Mouse (Mus musculus) testis, adult 2 months (tissue): Measurements from ENCODE around the gene Tm2d1. TPM values are rescaled to one million over a fixed set of nuclear protein-coding genes. Genes with fewer than 3 reads are reported as not detected.
A peak's percentile ranks its signal among the peaks of the same experiment; 100 is the strongest.
"Not testable (repeated sequence)": the region's sequence is repeated elsewhere in the genome, so short reads cannot be mapped to it uniquely, and the experiment has no call there.

Experiments
- H3K27ac ChIP-seq: fragments of 200-500 bp; 2 replicates; pipeline ENCODE4 v1.5.1; 2012; ENCODE audit warnings: low read depth, low read length; ENCODE audit not compliant: control insufficient read depth, insufficient read depth
- H3K27me3 ChIP-seq: fragments of 200-500 bp; 2 replicates; pipeline ENCODE4 v1.6.1; 2012; ENCODE audit warnings: mild to moderate bottlenecking, low read length, moderate library complexity; ENCODE audit not compliant: control insufficient read depth, insufficient read depth
- H3K36me3 ChIP-seq: fragments of 200-500 bp; 2 replicates; pipeline ENCODE4 v1.6.1; 2012; ENCODE audit warnings: mild to moderate bottlenecking, low read length; ENCODE audit not compliant: control insufficient read depth, insufficient read depth
- H3K4me1 ChIP-seq: fragments of 200-500 bp; 2 replicates; pipeline ENCODE4 v1.6.1; 2012; ENCODE audit warnings: low read length; ENCODE audit not compliant: control insufficient read depth, insufficient read depth
- H3K4me3 ChIP-seq: fragments of 200-500 bp; 2 replicates; pipeline ENCODE4 v1.5.1; 2012; ENCODE audit warnings: low read depth, mild to moderate bottlenecking, low read length, moderate library complexity, mixed read lengths; ENCODE audit not compliant: control insufficient read depth
- CTCF ChIP-seq: fragments of 200-500 bp; IDR thresholded peaks from 2 replicates; pipeline ENCODE4 v1.5.1; 2012; ENCODE audit warnings: low read depth, mild to moderate bottlenecking, inconsistent platforms, low read length, moderate library complexity; ENCODE audit not compliant: control insufficient read depth, insufficient read depth, insufficient replicate concordance
- POLR2A ChIP-seq: fragments of 200-500 bp; IDR thresholded peaks from 2 replicates; pipeline ENCODE4 v1.6.1; 2012; ENCODE audit warnings: low read depth, mild to moderate bottlenecking, inconsistent platforms, low read length, moderate library complexity; ENCODE audit not compliant: control insufficient read depth
- polyA plus RNA-seq: library from polyadenylated mRNA; depleted of rRNA; stranded (reverse); fragments of >200 nt; gene quantifications from 2 replicates; pipeline ENCODE4 v1.2.3, GENCODE M21; 2012; rRNA removed

Tm2d1 gene
- polyA plus RNA-seq, result 8.0 and 11.0 TPM in 2 replicates

GRCm38 (mm10) chr4:98382716-98383424, at the start of gene Tm2d1:
Gene Tm2d1, minus strand, starts transcription at chr4:98383306.
- Histone ChIP-seq H3K27me3 (no peaks in the 10 kb centered on the region), H3K27ac (peak within 1 kb of the TSS; percentile 71), H3K4me1 (no peaks in the 10 kb centered on the region), H3K4me3 (peak within 1 kb of the TSS; percentile 93), H3K36me3 (no peaks in the 10 kb centered on the region)
- TF ChIP-seq POLR2A, result peak; percentile 92
- TF ChIP-seq CTCF, result no peak

GRCm38 (mm10) chr4:98428371-98428770, 45.3 kb upstream of the Tm2d1 start:
- Histone ChIP-seq H3K4me3 (no peak overlapping the region), H3K27me3 (no peaks in the 10 kb centered on the region), H3K36me3 (no peaks in the 10 kb centered on the region), H3K27ac (no peak overlapping the region), H3K4me1 (no peaks in the 10 kb centered on the region)
- no peak for TF ChIP-seq CTCF
- TF ChIP-seq POLR2A, result no peak

- not testable (repeated sequence) for H3K27ac ChIP-seq
These were observed 32.0 kb upstream of the Tm2d1 start for GRCm38 (mm10) chr4:98415150-98415549.

GRCm38 (mm10) chr4:98408455-98408854, 25.3 kb upstream of the Tm2d1 start:
- Histone ChIP-seq H3K36me3 (no peaks in the 10 kb centered on the region), H3K27ac (no peak overlapping the region), H3K4me3 (no peak overlapping the region), H3K27me3 (no peaks in the 10 kb centered on the region), H3K4me1 (no peaks in the 10 kb centered on the region)
- no peak for TF ChIP-seq CTCF
- no peak for TF ChIP-seq POLR2A

More at GRCm38 (mm10) chr4:98415150-98415549, 32.0 kb upstream of the Tm2d1 start:
- not testable (repeated sequence) for H3K4me1 ChIP-seq, H3K36me3 ChIP-seq, H3K27me3 ChIP-seq, H3K4me3 ChIP-seq

GRCm38 (mm10) chr4:98404412-98404811, 21.3 kb upstream of the Tm2d1 start:
- no peak for TF ChIP-seq POLR2A
- no peak for TF ChIP-seq CTCF
- Histone ChIP-seq H3K36me3 (no peaks in the 10 kb centered on the region), H3K4me1 (no peaks in the 10 kb centered on the region), H3K27me3 (no peaks in the 10 kb centered on the region), H3K4me3 (no peak overlapping the region), H3K27ac (no peak overlapping the region)

GRCm38 (mm10) chr4:98403492-98403891, 20.4 kb upstream of the Tm2d1 start:
- no peak for TF ChIP-seq CTCF
- TF ChIP-seq POLR2A, result no peak
- no peaks in the 10 kb centered on the region for H3K27me3 ChIP-seq
- no peaks in the 10 kb centered on the region for H3K36me3 ChIP-seq
- no peaks in the 10 kb centered on the region for H3K4me1 ChIP-seq
- no peak overlapping the region for H3K27ac ChIP-seq
- H3K4me3 ChIP-seq, result no peak overlapping the region

GRCm38 (mm10) chr4:98401584-98401962, 18.5 kb upstream of the Tm2d1 start:
- no peak overlapping the region for H3K4me3 ChIP-seq
- H3K27me3 ChIP-seq, result no peaks in the 10 kb centered on the region
- H3K36me3 ChIP-seq, result no peaks in the 10 kb centered on the region
- 0 out of 2 replicates have a peak, but pooled peaks cover 2% of the 10 kb centered on the region for H3K4me1 ChIP-seq
- H3K27ac ChIP-seq, result no peak overlapping the region
- TF ChIP-seq CTCF (no peak), POLR2A (no peak)

- Histone ChIP-seq H3K4me1 (peaks cover 6% of the 10 kb centered on the region), H3K36me3 (no peaks in the 10 kb centered on the region), H3K27ac (no peak overlapping the region), H3K27me3 (no peaks in the 10 kb centered on the region), H3K4me3 (no peak overlapping the region)
- TF ChIP-seq POLR2A, result no peak
- TF ChIP-seq CTCF, result no peak
These were observed 17.9 kb upstream of the Tm2d1 start for GRCm38 (mm10) chr4:98400926-98401583.
